Mouse (Mus musculus): ENCODE measurements around the gene Creb3.

- TF ChIP-seq POLR2A (IDR thresholded peaks at IDR 0.05; ENCODE audit: borderline replicate concordance, extremely low read depth, low read depth, low read length) (no peak), CTCF (IDR thresholded peaks at IDR 0.05; ENCODE audit: insufficient read depth, low read length) (no peak)
Measured at GRCm38 (mm10) chr4:43604751-43605685, 42.9 kb downstream of the Creb3 start.
